Mouse (Mus musculus): ENCODE data around the gene Emc7. TPM values are rescaled to one million over a fixed set of nuclear protein-coding genes. Genes with fewer than 3 reads are reported as not detected.
A peak's percentile ranks its signal among the peaks of the same experiment; 100 is the strongest.
"Not testable (repeated sequence)": the region's sequence is repeated elsewhere in the genome, so short reads cannot be mapped to it uniquely, and the experiment has no call there.

Gene Emc7
- polyA plus RNA-seq, 1 experiment, result 23.0 TPM

DNA sequence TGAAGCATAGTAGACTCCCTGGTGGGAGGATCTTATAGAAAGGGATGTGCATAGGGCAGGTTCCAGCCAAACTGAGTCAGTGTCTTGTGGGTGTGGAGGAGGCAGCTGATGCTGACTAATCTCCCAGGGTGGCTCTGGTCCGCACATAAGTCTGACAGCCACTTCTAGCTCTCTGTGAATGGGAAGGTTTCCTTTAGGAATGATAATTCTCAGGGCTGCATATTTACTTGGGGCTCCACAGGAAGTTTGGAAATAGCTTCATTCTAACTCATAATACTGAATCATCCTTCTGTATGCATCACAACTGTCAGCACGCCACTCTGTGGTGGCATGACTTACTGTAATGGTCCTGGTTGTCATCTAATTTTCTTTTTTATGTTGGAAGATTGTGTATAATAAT is 11.3 kb upstream of the Emc7 start:
- TF ChIP-seq CTCF (IDR thresholded peaks at IDR 0.05; ENCODE audit: borderline replicate concordance, insufficient read depth, low read length), result no peak
- TF ChIP-seq POLR2A (IDR thresholded peaks at IDR 0.05; ENCODE audit: low read depth, low read length), result no peak
- Histone ChIP-seq H3K4me1 (ENCODE audit: control insufficient read depth, insufficient read depth, low read length) (peaks cover 9% of the 10 kb centered on the region; the same call in 1 of the 2 replicates), H3K4me3 (ENCODE audit: insufficient read depth, low read length) (no peak overlapping the region), H3K27ac (ENCODE audit: insufficient read depth, low read length) (no peak overlapping the region)

- no peak for TF ChIP-seq CTCF (IDR thresholded peaks at IDR 0.05; ENCODE audit: borderline replicate concordance, insufficient read depth, low read length)
- no peak for TF ChIP-seq POLR2A (IDR thresholded peaks at IDR 0.05; ENCODE audit: low read depth, low read length)
- H3K27ac ChIP-seq (ENCODE audit: insufficient read depth, low read length), result no peak overlapping the region
- no peak overlapping the region for H3K4me3 ChIP-seq (ENCODE audit: insufficient read depth, low read length)
- peaks cover 9% of the 10 kb centered on the region; the same call in 1 of the 2 replicates for H3K4me1 ChIP-seq (ENCODE audit: control insufficient read depth, insufficient read depth, low read length)
Measured at GRCm38 (mm10) chr2:112445511-112445910, 9.3 kb upstream of the Emc7 start.

- not testable (repeated sequence) for H3K4me1 ChIP-seq (ENCODE audit: control insufficient read depth, insufficient read depth, low read length); H3K4me3 ChIP-seq (ENCODE audit: insufficient read depth, low read length); H3K27ac ChIP-seq (ENCODE audit: insufficient read depth, low read length)
Measured at GRCm38 (mm10) chr2:112448046-112448445, 6.8 kb upstream of the Emc7 start.

DNA sequence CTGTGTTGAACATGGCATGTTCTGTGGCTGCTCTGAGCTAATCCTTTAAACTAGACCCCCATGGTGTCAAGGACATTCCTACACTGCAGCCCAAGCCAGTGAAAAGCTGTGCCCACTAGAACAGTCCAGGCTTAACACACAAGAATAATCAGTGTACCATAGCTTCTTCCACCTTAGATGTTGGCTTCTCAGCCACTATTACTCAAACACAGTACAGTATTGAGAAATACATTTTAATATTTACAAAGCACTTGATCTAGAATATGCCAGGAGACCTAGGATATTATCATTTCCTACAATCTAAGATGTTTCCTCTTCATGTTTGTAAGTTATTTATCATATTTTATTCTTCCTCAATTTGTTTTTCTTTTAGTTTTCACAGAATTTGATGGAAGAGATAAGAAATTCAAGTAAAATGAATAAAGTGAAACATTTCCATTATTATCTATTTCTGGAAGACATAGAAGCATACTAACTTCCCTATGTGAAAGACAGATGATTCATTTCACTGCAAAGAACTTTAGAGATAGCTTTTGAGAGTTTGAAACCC is 6.2 kb upstream of the Emc7 start:
- no peak overlapping the region for H3K27ac ChIP-seq (ENCODE audit: insufficient read depth, low read length)

GRCm38 (mm10) chr2:112449597-112450296 is 5.0 kb upstream of the Emc7 start:
- no peaks in the 10 kb centered on the region; the same call in 1 of the 2 replicates for H3K4me1 ChIP-seq (ENCODE audit: control insufficient read depth, insufficient read depth, low read length)
- H3K27ac ChIP-seq (ENCODE audit: insufficient read depth, low read length), result no peak overlapping the region
- H3K4me3 ChIP-seq (ENCODE audit: insufficient read depth, low read length), result no peak overlapping the region
- TF ChIP-seq POLR2A (IDR thresholded peaks at IDR 0.05; ENCODE audit: low read depth, low read length) (no peak), CTCF (IDR thresholded peaks at IDR 0.05; ENCODE audit: borderline replicate concordance, insufficient read depth, low read length) (no peak)

More for the DNA sequence above, 6.2 kb upstream of the Emc7 start:
- TF ChIP-seq POLR2A (IDR thresholded peaks at IDR 0.05; ENCODE audit: low read depth, low read length) (no peak), CTCF (IDR thresholded peaks at IDR 0.05; ENCODE audit: borderline replicate concordance, insufficient read depth, low read length) (no peak)
- peaks cover 4% of the 10 kb centered on the region; the same call in 1 of the 2 replicates for H3K4me1 ChIP-seq (ENCODE audit: control insufficient read depth, insufficient read depth, low read length)
- H3K4me3 ChIP-seq (ENCODE audit: insufficient read depth, low read length), result no peak overlapping the region

DNA sequence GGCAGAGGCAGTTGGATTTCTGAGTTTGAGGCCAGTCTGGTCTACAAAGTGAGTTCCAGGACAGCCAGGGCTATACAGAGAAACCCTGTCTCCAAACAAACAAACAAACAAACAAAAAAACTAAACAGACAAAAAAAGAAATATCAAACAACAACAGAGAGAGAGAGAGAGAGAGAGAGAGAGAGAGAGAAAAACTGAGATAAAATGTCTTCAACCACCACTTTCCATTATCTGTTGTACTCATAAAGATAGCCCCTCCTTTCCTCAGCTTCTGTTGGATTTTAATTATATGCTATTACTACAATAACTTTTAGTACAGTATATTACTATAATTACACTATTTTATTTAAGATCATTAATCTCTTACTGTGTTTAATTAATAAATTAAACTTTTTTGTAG is 2.3 kb upstream of the Emc7 start:
- H3K4me1 ChIP-seq (ENCODE audit: control insufficient read depth, insufficient read depth, low read length); H3K27ac ChIP-seq (ENCODE audit: insufficient read depth, low read length); H3K4me3 ChIP-seq (ENCODE audit: insufficient read depth, low read length): not testable (repeated sequence)

DNA sequence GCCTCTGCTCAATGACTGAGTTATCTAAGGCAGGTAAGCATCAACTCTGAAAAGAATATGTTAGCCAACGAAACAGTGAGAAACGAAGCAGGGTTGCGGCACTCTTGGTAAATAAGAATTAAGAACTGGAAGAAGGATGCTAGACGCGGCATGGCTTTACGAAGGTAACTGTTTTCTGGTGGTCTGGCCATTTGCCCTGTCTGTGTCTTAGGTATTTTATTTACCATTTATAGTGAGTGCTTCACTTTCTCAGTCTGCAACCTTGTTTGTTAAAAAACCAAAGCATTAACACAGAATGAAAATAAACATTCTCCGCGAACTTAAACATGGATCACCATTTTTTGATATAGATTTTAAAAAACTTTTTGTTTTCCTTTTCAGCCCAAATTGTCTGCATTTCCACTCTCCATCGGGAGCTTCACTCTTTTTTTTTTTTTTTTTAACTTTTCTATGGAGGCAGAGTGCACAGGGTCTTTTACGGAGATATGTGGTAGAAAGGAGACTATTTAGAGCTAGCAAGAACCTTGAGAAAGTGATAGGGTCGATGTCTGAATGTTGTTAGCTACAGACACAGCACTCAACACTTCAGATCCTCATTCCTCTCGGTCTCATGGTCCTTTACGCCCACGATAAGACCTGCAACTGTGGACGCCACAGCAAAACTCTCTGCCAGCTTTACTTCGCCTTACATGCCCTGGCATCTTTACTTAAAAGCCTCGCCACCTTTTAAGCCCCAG is 504 bp upstream of the Emc7 start:
- H3K27ac ChIP-seq (ENCODE audit: insufficient read depth, low read length), result peak overlapping the region; percentile 62
- H3K4me3 ChIP-seq (ENCODE audit: insufficient read depth, low read length), result peak overlapping the region; percentile 97
- TF ChIP-seq POLR2A (IDR thresholded peaks at IDR 0.05; ENCODE audit: low read depth, low read length), result peak; percentile 37; the same call in 1 of the 2 replicates
- TF ChIP-seq CTCF (IDR thresholded peaks at IDR 0.05; ENCODE audit: borderline replicate concordance, insufficient read depth, low read length), result no peak
- no peaks in the 10 kb centered on the region for H3K4me1 ChIP-seq (ENCODE audit: control insufficient read depth, insufficient read depth, low read length)

DNA sequence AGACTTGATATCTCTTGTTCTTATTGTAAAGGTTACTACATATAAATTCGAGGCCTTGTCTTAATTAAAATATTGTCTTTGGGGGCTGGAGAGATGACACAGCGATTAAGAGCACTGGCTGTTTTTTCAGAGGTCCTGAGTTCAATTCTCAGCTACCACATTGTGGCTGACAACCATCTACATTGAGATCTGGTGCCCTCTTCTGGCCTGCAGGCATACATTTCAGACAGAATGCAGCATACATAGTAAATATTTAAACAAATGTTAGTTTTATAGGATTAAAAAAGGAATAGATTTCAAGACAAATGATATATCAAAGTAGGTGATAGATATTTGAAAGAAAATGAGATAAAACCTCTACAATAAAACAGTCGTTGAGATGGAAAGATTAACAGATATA is 5.8 kb downstream of the Emc7 start:
- Histone ChIP-seq H3K27ac (ENCODE audit: insufficient read depth, low read length) (no peak overlapping the region), H3K4me3 (ENCODE audit: insufficient read depth, low read length) (no peak overlapping the region), H3K4me1 (ENCODE audit: control insufficient read depth, insufficient read depth, low read length) (no peaks in the 10 kb centered on the region)
- no peak for TF ChIP-seq POLR2A (IDR thresholded peaks at IDR 0.05; ENCODE audit: low read depth, low read length)
- no peak for TF ChIP-seq CTCF (IDR thresholded peaks at IDR 0.05; ENCODE audit: borderline replicate concordance, insufficient read depth, low read length)

DNA sequence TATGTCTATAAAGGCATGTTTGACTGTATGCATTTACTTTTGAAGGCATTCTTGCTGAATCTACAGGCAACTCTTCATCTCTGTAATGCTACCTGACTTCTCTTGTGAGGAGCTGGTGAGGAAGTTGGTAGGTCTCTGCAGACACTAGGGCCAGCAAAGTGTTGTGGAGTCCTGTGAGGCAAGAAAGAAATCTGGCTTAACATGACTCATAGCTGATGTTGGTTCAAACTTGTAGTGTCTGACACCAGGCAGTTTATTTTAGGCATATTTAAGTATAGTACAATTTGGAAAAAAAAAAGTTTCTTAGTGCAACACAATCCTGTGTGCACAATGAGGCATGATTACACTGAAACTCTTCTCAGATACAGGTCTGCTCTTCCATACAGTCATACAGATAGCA is 14.7 kb downstream of the Emc7 start:
- no peaks in the 10 kb centered on the region for H3K4me1 ChIP-seq (ENCODE audit: control insufficient read depth, insufficient read depth, low read length)
- no peak overlapping the region for H3K4me3 ChIP-seq (ENCODE audit: insufficient read depth, low read length)
- TF ChIP-seq CTCF (IDR thresholded peaks at IDR 0.05; ENCODE audit: borderline replicate concordance, insufficient read depth, low read length), result no peak
- no peak for TF ChIP-seq POLR2A (IDR thresholded peaks at IDR 0.05; ENCODE audit: low read depth, low read length)
- H3K27ac ChIP-seq (ENCODE audit: insufficient read depth, low read length), result no peak overlapping the region

- no peak overlapping the region for H3K4me3 ChIP-seq (ENCODE audit: insufficient read depth, low read length)
- no peaks in the 10 kb centered on the region for H3K4me1 ChIP-seq (ENCODE audit: control insufficient read depth, insufficient read depth, low read length)
- no peak overlapping the region for H3K27ac ChIP-seq (ENCODE audit: insufficient read depth, low read length)
- TF ChIP-seq CTCF (IDR thresholded peaks at IDR 0.05; ENCODE audit: borderline replicate concordance, insufficient read depth, low read length) (no peak), POLR2A (IDR thresholded peaks at IDR 0.05; ENCODE audit: low read depth, low read length) (no peak)
Measured at GRCm38 (mm10) chr2:112470961-112471381, 16.2 kb downstream of the Emc7 start.

Measured in embryonic fibroblast, embryonic 13.5 days (primary cell).